Mouse (Mus musculus): Measurements from ENCODE around the gene Dnmt1. TPM values are rescaled to one million over a fixed set of nuclear protein-coding genes. Genes with fewer than 3 reads are reported as not detected.

Dnmt1 gene
- polyA plus RNA-seq, 1 experiment from 2014 or later: 51.5 TPM

- Histone ChIP-seq H3K4me1 (ENCODE audit: control insufficient read depth, insufficient read depth, low read length) (no peaks in the 10 kb centered on the region), H3K9ac (replicated peaks; ENCODE audit: low read length) (no peak overlapping the region), H3K27me3 (ENCODE audit: control insufficient read depth, insufficient read depth, low read length) (no peaks in the 10 kb centered on the region), H3K4me2 (ENCODE audit: low read length) (no peak overlapping the region), H3K36me3 (ENCODE audit: control insufficient read depth, insufficient read depth, low read length) (no peaks in the 10 kb centered on the region), H3K27ac (replicated peaks; ENCODE audit: low read depth, low read length) (no peak overlapping the region), H3K9me3 (ENCODE audit: control insufficient read depth, low read length) (no peaks in the 10 kb centered on the region), H3K4me3 (replicated peaks; ENCODE audit: low read depth, low read length) (no peak overlapping the region)
- WGBS: 55% methylated on average over 4 of the region's 4 CpGs
- DNase-seq: no peak
- no peak for ATAC-seq (ENCODE audit: low FRiP score, low TSS enrichment)
Observed at GRCm38 (mm10) chr9:20862225-20862624, 97.5 kb downstream of the Dnmt1 start.

- Histone ChIP-seq H3K27me3 (ENCODE audit: control insufficient read depth, insufficient read depth, low read length) (no peaks in the 10 kb centered on the region), H3K36me3 (ENCODE audit: control insufficient read depth, insufficient read depth, low read length) (no peaks in the 10 kb centered on the region), H3K27ac (replicated peaks; ENCODE audit: low read depth, low read length) (no peak overlapping the region), H3K9me3 (ENCODE audit: control insufficient read depth, low read length) (no peaks in the 10 kb centered on the region), H3K4me1 (ENCODE audit: control insufficient read depth, insufficient read depth, low read length) (no peaks in the 10 kb centered on the region), H3K4me2 (ENCODE audit: low read length) (no peak overlapping the region), H3K9ac (replicated peaks; ENCODE audit: low read length) (no peak overlapping the region), H3K4me3 (replicated peaks; ENCODE audit: low read depth, low read length) (no peak overlapping the region)
- DNase-seq (peak; percentile 62), ATAC-seq (ENCODE audit: low FRiP score, low TSS enrichment) (no peak)
- WGBS: 8% methylated on average over 4 of the region's 4 CpGs
Observed at GRCm38 (mm10) chr9:20861821-20862220, 97.9 kb downstream of the Dnmt1 start.

GRCm38 (mm10) chr9:20859926-20860325, 99.8 kb downstream of the Dnmt1 start:
- 44% methylated on average over 6 of the region's 6 CpGs for WGBS

More at GRCm38 (mm10) chr9:20859926-20860325, 99.8 kb downstream of the Dnmt1 start:
- no peaks in the 10 kb centered on the region for H3K27me3 ChIP-seq (ENCODE audit: control insufficient read depth, insufficient read depth, low read length)
- ATAC-seq (ENCODE audit: low FRiP score, low TSS enrichment) (no peak), DNase-seq (no peak)
- no peak overlapping the region for H3K9ac ChIP-seq (replicated peaks; ENCODE audit: low read length)
- no peaks in the 10 kb centered on the region for H3K4me1 ChIP-seq (ENCODE audit: control insufficient read depth, insufficient read depth, low read length)
- no peak overlapping the region for H3K27ac ChIP-seq (replicated peaks; ENCODE audit: low read depth, low read length)
- no peak overlapping the region for H3K4me2 ChIP-seq (ENCODE audit: low read length)
- H3K4me3 ChIP-seq (replicated peaks; ENCODE audit: low read depth, low read length): no peak overlapping the region
- no peaks in the 10 kb centered on the region for H3K9me3 ChIP-seq (ENCODE audit: control insufficient read depth, low read length)
- H3K36me3 ChIP-seq (ENCODE audit: control insufficient read depth, insufficient read depth, low read length): no peaks in the 10 kb centered on the region

Small RNA genes within 50 kb of the gene (microRNA-seq; reads per million reads assigned to microRNA genes)
- 1.0 reads per million for gene Mir7081

Other genes starting within 250 kb of the Dnmt1 start
- 143 and 173 TPM in 2 replicates for gene Olfm2, start 213.5 kb downstream of the Dnmt1 start, polyA plus RNA-seq (2014; fragmentation: Nextera tagmentation; extraction: Ambion mirVana)
- gene Col5a3, start 144.8 kb downstream of the Dnmt1 start, polyA plus RNA-seq (2014; fragmentation: Nextera tagmentation; extraction: Ambion mirVana): 0.45 and 0.66 TPM in 2 replicates
- gene Rdh8, start 141.4 kb downstream of the Dnmt1 start, polyA plus RNA-seq (2014; fragmentation: Nextera tagmentation; extraction: Ambion mirVana): not detected in 2 replicates
- gene A230050P20Rik, start 91.2 kb downstream of the Dnmt1 start, polyA plus RNA-seq (2014; fragmentation: Nextera tagmentation; extraction: Ambion mirVana): 1.3 and 1.9 TPM in 2 replicates
- gene Angptl6, start 80.2 kb downstream of the Dnmt1 start, polyA plus RNA-seq (2014; fragmentation: Nextera tagmentation; extraction: Ambion mirVana): 11.1 and 14.4 TPM in 2 replicates
- 39.8 and 43.9 TPM in 2 replicates for gene Ppan, start 71.7 kb downstream of the Dnmt1 start, polyA plus RNA-seq (2014; fragmentation: Nextera tagmentation; extraction: Ambion mirVana)
- 231 and 234 TPM in 2 replicates for gene Eif3g, start 61.3 kb downstream of the Dnmt1 start, polyA plus RNA-seq (2014; fragmentation: Nextera tagmentation; extraction: Ambion mirVana)
- gene S1pr2, start 16.9 kb upstream of the Dnmt1 start, polyA plus RNA-seq (2014; fragmentation: Nextera tagmentation; extraction: Ambion mirVana): 4.1 and 10.8 TPM in 2 replicates
- gene Mrpl4, start 42.9 kb upstream of the Dnmt1 start, polyA plus RNA-seq (2014; fragmentation: Nextera tagmentation; extraction: Ambion mirVana): 98.6 and 112 TPM in 2 replicates
- 1.7 and 4.1 TPM in 2 replicates for gene Icam1, start 56.1 kb upstream of the Dnmt1 start, polyA plus RNA-seq (2014; fragmentation: Nextera tagmentation; extraction: Ambion mirVana)
- not detected in 2 replicates for gene Icam4, start 69.5 kb upstream of the Dnmt1 start, polyA plus RNA-seq (2014; fragmentation: Nextera tagmentation; extraction: Ambion mirVana)
- 0.71 and 1.0 TPM in 2 replicates for gene Icam5, start 72.2 kb upstream of the Dnmt1 start, polyA plus RNA-seq (2014; fragmentation: Nextera tagmentation; extraction: Ambion mirVana)
- 1.5 and 1.6 TPM in 2 replicates for gene Zglp1, start 107.2 kb upstream of the Dnmt1 start, polyA plus RNA-seq (2014; fragmentation: Nextera tagmentation; extraction: Ambion mirVana)
- gene Gm49373, start 113.2 kb upstream of the Dnmt1 start, polyA plus RNA-seq (2014; fragmentation: Nextera tagmentation; extraction: Ambion mirVana): 1.3 and 2.6 TPM in 2 replicates
- gene Fdx1l, start 113.7 kb upstream of the Dnmt1 start, polyA plus RNA-seq (2014; fragmentation: Nextera tagmentation; extraction: Ambion mirVana): 55.5 and 82.2 TPM in 2 replicates
- 1.9 and 2.0 TPM in 2 replicates for gene Gm38431, start 132.1 kb upstream of the Dnmt1 start, polyA plus RNA-seq (2014; fragmentation: Nextera tagmentation; extraction: Ambion mirVana)
- 28.3 and 41.0 TPM in 2 replicates for gene Raver1, start 132.1 kb upstream of the Dnmt1 start, polyA plus RNA-seq (2014; fragmentation: Nextera tagmentation; extraction: Ambion mirVana)
- 7.4 and 8.5 TPM in 2 replicates for gene Tyk2, start 171.4 kb upstream of the Dnmt1 start, polyA plus RNA-seq (2014; fragmentation: Nextera tagmentation; extraction: Ambion mirVana)
- gene Cdc37, start 190.1 kb upstream of the Dnmt1 start, polyA plus RNA-seq (2014; fragmentation: Nextera tagmentation; extraction: Ambion mirVana): 213 and 223 TPM in 2 replicates
- 28.4 and 32.3 TPM in 2 replicates for gene Pde4a, start 205.8 kb upstream of the Dnmt1 start, polyA plus RNA-seq (2014; fragmentation: Nextera tagmentation; extraction: Ambion mirVana)

Data from midbrain, embryonic 14.5 days (tissue).